Mouse (Mus musculus): ENCODE measurements at regions not wholly inside any gene's neighbourhood (a gene's known extent, or its start where the extent isn't known, plus 50 kb on each side); places are given as distances from the start of the nearest gene placed in this dataset.

- no peak for TF ChIP-seq CTCF (IDR thresholded peaks at IDR 0.05; ENCODE audit: borderline replicate concordance, insufficient read depth, low read depth, low read length)
- no peak for TF ChIP-seq POLR2A (IDR thresholded peaks at IDR 0.05; ENCODE audit: borderline replicate concordance, insufficient read depth, low read length)
- no peak overlapping the region for H3K27ac ChIP-seq (ENCODE audit: insufficient read depth, low read length)
- H3K4me1 ChIP-seq (ENCODE audit: control insufficient read depth, insufficient read depth, low read length), result no peaks in the 10 kb centered on the region
- no peaks in the 10 kb centered on the region for H3K27me3 ChIP-seq (ENCODE audit: control insufficient read depth, insufficient read depth, low read length)
- no peak for DNase-seq
- H3K4me3 ChIP-seq (replicated peaks; ENCODE audit: insufficient read depth, low read depth, low read length), result no peak overlapping the region
Observed at GRCm38 (mm10) chr11:41370995-41371394, 615.9 kb upstream of the Ccng1 start.

GRCm38 (mm10) chr11:41341107-41341506 is 586.0 kb upstream of the Ccng1 start:
- Histone ChIP-seq H3K4me1 (ENCODE audit: control insufficient read depth, insufficient read depth, low read length) (peaks cover 6% of the 10 kb centered on the region; the same call in 1 of the 2 replicates), H3K27me3 (ENCODE audit: control insufficient read depth, insufficient read depth, low read length) (no peaks in the 10 kb centered on the region), H3K4me3 (replicated peaks; ENCODE audit: insufficient read depth, low read depth, low read length) (no peak overlapping the region), H3K27ac (ENCODE audit: insufficient read depth, low read length) (no peak overlapping the region)
- TF ChIP-seq POLR2A (IDR thresholded peaks at IDR 0.05; ENCODE audit: borderline replicate concordance, insufficient read depth, low read length) (no peak), CTCF (IDR thresholded peaks at IDR 0.05; ENCODE audit: borderline replicate concordance, insufficient read depth, low read depth, low read length) (no peak)
- WGBS, result 90% methylated on average over 2 of the region's 2 CpGs
- no peak for DNase-seq

- TF ChIP-seq POLR2A (IDR thresholded peaks at IDR 0.05; ENCODE audit: borderline replicate concordance, insufficient read depth, low read length) (no peak), CTCF (IDR thresholded peaks at IDR 0.05; ENCODE audit: borderline replicate concordance, insufficient read depth, low read depth, low read length) (no peak)
- no peak overlapping the region for H3K4me3 ChIP-seq (replicated peaks; ENCODE audit: insufficient read depth, low read depth, low read length)
- peaks cover 6% of the 10 kb centered on the region; the same call in 1 of the 2 replicates for H3K4me1 ChIP-seq (ENCODE audit: control insufficient read depth, insufficient read depth, low read length)
- H3K27me3 ChIP-seq (ENCODE audit: control insufficient read depth, insufficient read depth, low read length), result no peaks in the 10 kb centered on the region
- DNase-seq, result no peak
- H3K27ac ChIP-seq (ENCODE audit: insufficient read depth, low read length), result no peak overlapping the region
Observed at GRCm38 (mm10) chr11:41340383-41340782, 585.3 kb upstream of the Ccng1 start.

DNA sequence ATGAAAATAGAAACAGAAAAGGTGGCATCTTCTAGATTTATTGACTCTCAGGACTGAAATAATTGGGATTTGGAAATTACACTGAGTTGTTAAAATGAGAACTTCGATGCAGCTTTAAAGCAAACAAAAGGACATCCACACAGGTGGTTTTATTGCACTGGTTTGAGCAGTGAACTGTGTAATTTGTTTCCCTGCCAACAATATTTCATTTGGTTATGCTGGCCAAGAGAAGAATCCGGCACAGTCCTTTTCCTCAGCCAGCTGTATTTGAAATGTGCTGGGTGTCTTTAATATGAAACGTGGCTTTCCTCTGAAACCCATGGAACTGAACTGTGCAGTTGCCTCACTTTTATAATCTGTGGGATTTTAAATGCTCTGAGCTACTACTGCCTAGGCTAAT is 582.0 kb upstream of the Ccng1 start:
- peak in 1 of 2 experiments; percentile 71 for DNase-seq
- no peak overlapping the region for H3K27ac ChIP-seq (ENCODE audit: insufficient read depth, low read length)
- TF ChIP-seq POLR2A (IDR thresholded peaks at IDR 0.05; ENCODE audit: borderline replicate concordance, insufficient read depth, low read length), result no peak
- no peak for TF ChIP-seq CTCF (IDR thresholded peaks at IDR 0.05; ENCODE audit: borderline replicate concordance, insufficient read depth, low read depth, low read length)

DNA sequence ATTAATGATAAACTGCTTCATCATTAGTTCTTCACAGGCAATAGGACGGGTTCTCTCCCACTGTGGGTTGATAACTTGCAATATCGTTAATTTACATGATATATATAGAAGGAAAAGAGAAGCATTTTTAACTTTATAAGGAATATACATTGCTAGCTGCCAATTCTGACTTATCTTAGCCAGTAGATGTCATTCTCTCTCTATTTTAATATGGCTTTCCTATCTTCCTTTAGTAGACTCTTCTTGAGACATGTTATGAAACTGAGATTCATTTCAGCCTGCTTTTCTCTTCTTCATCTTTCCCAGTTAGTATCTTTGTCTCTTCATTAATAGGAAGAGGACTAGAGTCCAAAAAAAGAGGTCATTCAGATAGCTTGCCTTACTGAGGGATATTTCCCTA is 578.6 kb upstream of the Ccng1 start:
- no peak for DNase-seq
- no peak overlapping the region for H3K27ac ChIP-seq (ENCODE audit: insufficient read depth, low read length)
- WGBS, result 89% methylated on average over 2 of the region's 2 CpGs
- H3K4me1 ChIP-seq (ENCODE audit: control insufficient read depth, insufficient read depth, low read length), result peaks cover 2% of the 10 kb centered on the region; the same call in 1 of the 2 replicates
- no peak overlapping the region for H3K4me3 ChIP-seq (replicated peaks; ENCODE audit: insufficient read depth, low read depth, low read length)
- H3K27me3 ChIP-seq (ENCODE audit: control insufficient read depth, insufficient read depth, low read length), result no peaks in the 10 kb centered on the region
- TF ChIP-seq POLR2A (IDR thresholded peaks at IDR 0.05; ENCODE audit: borderline replicate concordance, insufficient read depth, low read length), result no peak
- TF ChIP-seq CTCF (IDR thresholded peaks at IDR 0.05; ENCODE audit: borderline replicate concordance, insufficient read depth, low read depth, low read length), result no peak

More for the DNA sequence above, 582.0 kb upstream of the Ccng1 start:
- no peak overlapping the region for H3K4me3 ChIP-seq (replicated peaks; ENCODE audit: insufficient read depth, low read depth, low read length)
- WGBS, result 3% methylated on average over 3 of the region's 3 CpGs
- H3K4me1 ChIP-seq (ENCODE audit: control insufficient read depth, insufficient read depth, low read length), result peaks cover 6% of the 10 kb centered on the region; the same call in 1 of the 2 replicates
- no peaks in the 10 kb centered on the region for H3K27me3 ChIP-seq (ENCODE audit: control insufficient read depth, insufficient read depth, low read length)

All from cerebellum, adult 2 months (tissue).